Mouse (Mus musculus) ES-Bruce4 (cell line): Measurements from ENCODE around the gene Dhdds.

Source experiments
- CTCF ChIP-seq: IDR thresholded peaks from one replicate; pipeline ENCODE4 v1.8.1; 2011; ENCODE audit warnings: low read depth, low read length
- EP300 ChIP-seq: IDR thresholded peaks from 2 replicates; pipeline ENCODE4 v1.6.1; 2011; ENCODE audit warnings: low read depth, low read length; ENCODE audit not compliant: insufficient read depth
- POLR2A ChIP-seq: IDR thresholded peaks from one replicate; pipeline ENCODE4 v1.8.1; 2011; ENCODE audit warnings: low read length; ENCODE audit not compliant: insufficient read depth

DNA sequence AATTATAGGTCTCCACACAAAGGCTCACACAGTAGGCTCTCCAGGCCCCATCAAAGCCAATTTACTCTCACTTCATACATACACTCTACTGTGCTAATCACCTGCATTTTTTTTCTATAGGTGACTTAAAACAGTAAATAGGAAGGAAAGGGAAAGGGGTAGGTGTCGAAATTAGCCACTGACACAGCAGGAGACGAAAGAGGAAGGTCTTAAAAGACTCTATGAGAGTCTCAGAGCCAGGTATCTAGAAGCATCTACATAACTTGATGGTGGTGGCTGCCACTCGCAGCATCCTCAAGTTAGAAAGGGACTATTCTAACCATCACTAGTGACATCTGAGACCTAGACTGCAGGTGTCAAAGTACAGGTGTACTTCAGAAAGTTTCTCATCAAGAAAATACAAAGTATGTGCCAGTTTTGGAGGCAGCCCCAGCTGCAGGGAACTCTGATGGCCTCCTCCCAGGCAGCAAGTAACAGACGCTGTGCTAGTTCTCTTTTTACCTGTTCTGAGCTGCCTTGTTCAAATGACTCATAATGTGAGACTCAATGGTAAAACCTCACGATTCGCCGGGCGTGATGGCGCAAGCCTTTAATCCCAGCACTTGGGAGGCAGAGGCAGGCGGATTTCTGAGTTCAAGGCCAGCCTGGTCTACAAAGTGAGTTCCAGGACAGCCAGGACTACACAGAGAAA lies 22.6 kb downstream of the Dhdds start:
- TF ChIP-seq POLR2A (no peak), CTCF (no peak), EP300 (no peak)
